Mouse (Mus musculus): Measurements from ENCODE around the gene Gm11983. TPM values are rescaled to one million over a fixed set of nuclear protein-coding genes. Genes with fewer than 3 reads are reported as not detected.
"Not testable (repeated sequence)": the region's sequence is repeated elsewhere in the genome, so short reads cannot be mapped to it uniquely, and the experiment has no call there.

Gm11983 gene
- total RNA-seq (2014; rRNA removed) (not detected in 2 replicates), polyA plus RNA-seq (2015; fragmentation: Nextera tagmentation; extraction: Ambion mirVana) (not detected in 2 replicates)

- 90% methylated on average over 1 of the region's 1 CpGs for WGBS
- TF ChIP-seq CTCF (IDR thresholded peaks at IDR 0.05): no peak
- no peak within 1 kb of the TSS for H3K9ac ChIP-seq (replicated peaks; ENCODE audit: low read length, poor library complexity, severe bottlenecking)
These were observed at the start of gene Gm11983 for GRCm38 (mm10) chr11:6837554-6837953. Gm11983 (minus strand) TSS chr11:6837654.

GRCm38 (mm10) chr11:6883045-6883444 is 45.6 kb upstream of the Gm11983 start:
- 93% methylated on average over 4 of the region's 4 CpGs for WGBS
- not testable (repeated sequence) for DNase-seq (ENCODE audit: low spot score); H3K9me3 ChIP-seq (ENCODE audit: low read length); H3K9ac ChIP-seq (replicated peaks; ENCODE audit: low read length, poor library complexity, severe bottlenecking); H3K36me3 ChIP-seq (ENCODE audit: insufficient read depth, low read length); H3K4me3 ChIP-seq (ENCODE audit: low read depth, low read length); ATAC-seq (ENCODE audit: low FRiP score); H3K4me2 ChIP-seq (ENCODE audit: low read depth, low read length, poor library complexity, severe bottlenecking); H3K4me1 ChIP-seq (ENCODE audit: insufficient read depth, low read length); H3K27me3 ChIP-seq (ENCODE audit: insufficient read depth, low read length); H3K27ac ChIP-seq (ENCODE audit: low read depth, low read length)

More at GRCm38 (mm10) chr11:6837554-6837953, at the start of gene Gm11983:
- H3K4me2 ChIP-seq (ENCODE audit: low read depth, low read length, poor library complexity, severe bottlenecking): no peak within 1 kb of the TSS
- H3K27me3 ChIP-seq (ENCODE audit: insufficient read depth, low read length): no peaks in the 10 kb centered on the region
- no peaks in the 10 kb centered on the region for H3K9me3 ChIP-seq (ENCODE audit: low read length)
- no peak within 1 kb of the TSS for H3K27ac ChIP-seq (ENCODE audit: low read depth, low read length)
- no peak within 1 kb of the TSS for H3K4me3 ChIP-seq (ENCODE audit: low read depth, low read length)
- DNase-seq (ENCODE audit: low spot score): no peak
- no peak for ATAC-seq (ENCODE audit: low FRiP score)
- no peaks in the 10 kb centered on the region for H3K4me1 ChIP-seq (ENCODE audit: insufficient read depth, low read length)
- no peaks in the 10 kb centered on the region for H3K36me3 ChIP-seq (ENCODE audit: insufficient read depth, low read length)

GRCm38 (mm10) chr11:6881614-6882013 is 44.2 kb upstream of the Gm11983 start:
- Histone ChIP-seq H3K27me3 (ENCODE audit: insufficient read depth, low read length) (no peaks in the 10 kb centered on the region), H3K4me2 (ENCODE audit: low read depth, low read length, poor library complexity, severe bottlenecking) (no peak overlapping the region), H3K9ac (replicated peaks; ENCODE audit: low read length, poor library complexity, severe bottlenecking) (no peak overlapping the region), H3K4me3 (ENCODE audit: low read depth, low read length) (no peak overlapping the region), H3K9me3 (ENCODE audit: low read length) (no peaks in the 10 kb centered on the region), H3K27ac (ENCODE audit: low read depth, low read length) (no peak overlapping the region), H3K4me1 (ENCODE audit: insufficient read depth, low read length) (no peaks in the 10 kb centered on the region), H3K36me3 (ENCODE audit: insufficient read depth, low read length) (no peaks in the 10 kb centered on the region)
- TF ChIP-seq CTCF (IDR thresholded peaks at IDR 0.05): peak; percentile 43
- WGBS: 66% methylated on average over 5 of the region's 5 CpGs
- DNase-seq (ENCODE audit: low spot score): no peak
- ATAC-seq (ENCODE audit: low FRiP score): no peak

GRCm38 (mm10) chr11:6877740-6878139 is 40.3 kb upstream of the Gm11983 start:
- no peak overlapping the region for H3K4me2 ChIP-seq (ENCODE audit: low read depth, low read length, poor library complexity, severe bottlenecking)
- DNase-seq (ENCODE audit: low spot score) (no peak), ATAC-seq (ENCODE audit: low FRiP score) (no peak)
- no peak overlapping the region for H3K9ac ChIP-seq (replicated peaks; ENCODE audit: low read length, poor library complexity, severe bottlenecking)
- no peaks in the 10 kb centered on the region for H3K27me3 ChIP-seq (ENCODE audit: insufficient read depth, low read length)
- no peaks in the 10 kb centered on the region for H3K4me1 ChIP-seq (ENCODE audit: insufficient read depth, low read length)
- TF ChIP-seq CTCF (IDR thresholded peaks at IDR 0.05): no peak
- no peaks in the 10 kb centered on the region for H3K9me3 ChIP-seq (ENCODE audit: low read length)
- 71% methylated on average over 6 of the region's 6 CpGs for WGBS
- no peaks in the 10 kb centered on the region for H3K36me3 ChIP-seq (ENCODE audit: insufficient read depth, low read length)
- no peak overlapping the region for H3K27ac ChIP-seq (ENCODE audit: low read depth, low read length)
- no peak overlapping the region for H3K4me3 ChIP-seq (ENCODE audit: low read depth, low read length)

- 92% methylated on average over 1 of the region's 1 CpGs for WGBS
- DNase-seq (ENCODE audit: low spot score): no peak
- no peaks in the 10 kb centered on the region for H3K36me3 ChIP-seq (ENCODE audit: insufficient read depth, low read length)
- H3K4me2 ChIP-seq (ENCODE audit: low read depth, low read length, poor library complexity, severe bottlenecking): no peak overlapping the region
- no peak overlapping the region for H3K27ac ChIP-seq (ENCODE audit: low read depth, low read length)
- no peaks in the 10 kb centered on the region for H3K27me3 ChIP-seq (ENCODE audit: insufficient read depth, low read length)
- H3K9ac ChIP-seq (replicated peaks; ENCODE audit: low read length, poor library complexity, severe bottlenecking): no peak overlapping the region
- no peak overlapping the region for H3K4me3 ChIP-seq (ENCODE audit: low read depth, low read length)
- no peaks in the 10 kb centered on the region for H3K9me3 ChIP-seq (ENCODE audit: low read length)
- TF ChIP-seq CTCF (IDR thresholded peaks at IDR 0.05): no peak
- H3K4me1 ChIP-seq (ENCODE audit: insufficient read depth, low read length): no peaks in the 10 kb centered on the region
- no peak for ATAC-seq (ENCODE audit: low FRiP score)
These were observed 33.5 kb upstream of the Gm11983 start for GRCm38 (mm10) chr11:6870947-6871346.

- no peak overlapping the region for H3K4me2 ChIP-seq (ENCODE audit: low read depth, low read length, poor library complexity, severe bottlenecking)
- no peak overlapping the region for H3K9ac ChIP-seq (replicated peaks; ENCODE audit: low read length, poor library complexity, severe bottlenecking)
- WGBS: 89% methylated on average over 2 of the region's 3 CpGs
- H3K9me3 ChIP-seq (ENCODE audit: low read length): no peaks in the 10 kb centered on the region
- H3K36me3 ChIP-seq (ENCODE audit: insufficient read depth, low read length): no peaks in the 10 kb centered on the region
- no peak overlapping the region for H3K27ac ChIP-seq (ENCODE audit: low read depth, low read length)
- DNase-seq (ENCODE audit: low spot score) (no peak), ATAC-seq (ENCODE audit: low FRiP score) (no peak)
- TF ChIP-seq CTCF (IDR thresholded peaks at IDR 0.05): no peak
- no peaks in the 10 kb centered on the region for H3K4me1 ChIP-seq (ENCODE audit: insufficient read depth, low read length)
- no peaks in the 10 kb centered on the region for H3K27me3 ChIP-seq (ENCODE audit: insufficient read depth, low read length)
- no peak overlapping the region for H3K4me3 ChIP-seq (ENCODE audit: low read depth, low read length)
These were observed 28.1 kb upstream of the Gm11983 start for GRCm38 (mm10) chr11:6865536-6865935.
